Mouse (Mus musculus) embryonic facial prominence, embryonic 14.5 days (tissue): ENCODE measurements around the gene 1700102P08Rik. TPM values are rescaled to one million over a fixed set of nuclear protein-coding genes. Genes with fewer than 3 reads are reported as not detected.

Experiments
- ATAC-seq: fragments of 200-750 bp; cut with Nextera tagmentation; 2 replicates; pipeline ENCODE4 v1.8.0; 2017; ENCODE audit warnings: low read depth, moderate number of reproducible peaks, moderate TSS enrichment
- DNase-seq: peaks from one replicate; pipeline ENCODE4 v3.0.0-alpha.2; 2015; ENCODE audit warnings: low spot score
- H3K27ac ChIP-seq: fragments of 300-500 bp; sonication (generic); replicated peaks from 2 replicates; pipeline ENCODE4 v1.5.1; 2014; ENCODE audit warnings: low read depth, mild to moderate bottlenecking, low read length, moderate library complexity
- H3K27me3 ChIP-seq: fragments of 300-500 bp; sonication (generic); replicated peaks from 2 replicates; pipeline ENCODE4 v1.6.1; 2014; ENCODE audit warnings: low read length; ENCODE audit not compliant: control insufficient read depth, insufficient read depth
- H3K36me3 ChIP-seq: fragments of 300-500 bp; sonication (generic); 2 replicates; pipeline ENCODE4 v1.6.1; 2014; ENCODE audit warnings: low read length, mixed read lengths; ENCODE audit not compliant: control insufficient read depth, insufficient read depth
- H3K4me1 ChIP-seq: fragments of 300-500 bp; sonication (generic); 2 replicates; pipeline ENCODE4 v1.6.1; 2014; ENCODE audit warnings: antibody characterized with exemption, low read length; ENCODE audit not compliant: control insufficient read depth, insufficient read depth
- H3K4me2 ChIP-seq: fragments of 300-500 bp; sonication (generic); 2 replicates; pipeline ENCODE4 v1.6.1; 2014; ENCODE audit warnings: low read depth, mild to moderate bottlenecking, low read length, moderate library complexity, mixed read lengths
- H3K4me3 ChIP-seq: fragments of 300-500 bp; sonication (generic); 2 replicates; pipeline ENCODE4 v1.5.1; 2014; ENCODE audit warnings: low read depth, mild to moderate bottlenecking, low read length
- H3K9ac ChIP-seq: fragments of 300-500 bp; sonication (generic); 2 replicates; pipeline ENCODE4 v1.6.1; 2014; ENCODE audit warnings: low read depth, mild to moderate bottlenecking, low read length, moderate library complexity, mixed read lengths
- H3K9me3 ChIP-seq: fragments of 300-500 bp; sonication (generic); 2 replicates; pipeline ENCODE4 v1.6.1; 2016; ENCODE audit warnings: low read length; ENCODE audit not compliant: control insufficient read depth
- WGBS: fragments of 180-500 bp; shearing (Covaris S2); extraction: QIAGEN DNeasy Blood & Tissue Kit; methylation state at CpG from one replicate; pipeline ENCODE4 v1.1.7; 2014; 5-methylcytosine and 5-hydroxymethylcytosine counted together
- polyA plus RNA-seq: library from polyadenylated mRNA; unstranded; fragments of >200 nt; fragmentation: Nextera tagmentation; extraction: Ambion mirVana; gene quantifications from 2 replicates; pipeline ENCODE4 v1.2.1, GENCODE M21; 2014

1700102P08Rik gene
- polyA plus RNA-seq, 1 experiment from 2014 or later = 0.58 TPM

- no peaks in the 10 kb centered on the region for H3K9me3 ChIP-seq
- 79% methylated on average over 1 of the region's 1 CpGs for WGBS
- H3K4me3 ChIP-seq = peak overlapping the region; percentile 80
- peak overlapping the region; percentile 82 for H3K27ac ChIP-seq
- no peak for DNase-seq
- H3K4me1 ChIP-seq = peaks cover 12% of the 10 kb centered on the region
- no peaks in the 10 kb centered on the region for H3K27me3 ChIP-seq
- H3K9ac ChIP-seq = no peak overlapping the region
- peak overlapping the region; percentile 84 for H3K4me2 ChIP-seq
- H3K36me3 ChIP-seq = peaks cover 24% of the 10 kb centered on the region
- ATAC-seq = peak; percentile 17; the same call in 1 of the 2 replicates
Measured at GRCm38 (mm10) chr9:108459939-108460318, 67.3 kb downstream of the 1700102P08Rik start.

Other genes with a start within 250 kb of the 1700102P08Rik start
- 1.1 TPM in 2 replicates for gene Bsn, start 202.4 kb upstream of the 1700102P08Rik start, polyA plus RNA-seq
- 101 and 107 TPM in 2 replicates for gene Dag1, start 128.8 kb upstream of the 1700102P08Rik start, polyA plus RNA-seq
- 38.6 and 38.9 TPM in 2 replicates for gene Nicn1, start 102.4 kb upstream of the 1700102P08Rik start, polyA plus RNA-seq
- 6.1 and 6.2 TPM in 2 replicates for gene Amt, start 96.0 kb upstream of the 1700102P08Rik start, polyA plus RNA-seq
- 326 and 351 TPM in 2 replicates for gene Rhoa, start 86.7 kb upstream of the 1700102P08Rik start, polyA plus RNA-seq
- gene Tcta, start 86.6 kb upstream of the 1700102P08Rik start, polyA plus RNA-seq = 38.2 and 47.8 TPM in 2 replicates
- 671 and 689 TPM in 2 replicates for gene Gpx1, start 53.9 kb upstream of the 1700102P08Rik start, polyA plus RNA-seq
- gene Usp4, start 45.0 kb upstream of the 1700102P08Rik start, polyA plus RNA-seq = 88.9 and 94.2 TPM in 2 replicates
- gene Ccdc36, start 35.7 kb downstream of the 1700102P08Rik start, polyA plus RNA-seq = 1.1 and 1.5 TPM in 2 replicates
- gene BC048562, start 43.7 kb downstream of the 1700102P08Rik start, polyA plus RNA-seq = not detected in 2 replicates
- 42.0 and 42.2 TPM in 2 replicates for gene Ccdc71, start 67.7 kb downstream of the 1700102P08Rik start, polyA plus RNA-seq
- 23.7 and 27.6 TPM in 2 replicates for gene Klhdc8b, start 68.8 kb downstream of the 1700102P08Rik start, polyA plus RNA-seq
- 63.8 and 67.2 TPM in 2 replicates for gene Lamb2, start 86.9 kb downstream of the 1700102P08Rik start, polyA plus RNA-seq
- 57.6 and 57.8 TPM in 2 replicates for gene Usp19, start 97.8 kb downstream of the 1700102P08Rik start, polyA plus RNA-seq
- gene Qars, start 114.9 kb downstream of the 1700102P08Rik start, polyA plus RNA-seq = 97.2 and 116 TPM in 2 replicates
- gene Qrich1, start 124.0 kb downstream of the 1700102P08Rik start, polyA plus RNA-seq = 110 and 126 TPM in 2 replicates
- 173 and 202 TPM in 2 replicates for gene Impdh2, start 167.5 kb downstream of the 1700102P08Rik start, polyA plus RNA-seq
- gene Ndufaf3, start 174.6 kb downstream of the 1700102P08Rik start, polyA plus RNA-seq = 59.6 and 61.9 TPM in 2 replicates
- gene Dalrd3, start 177.1 kb downstream of the 1700102P08Rik start, polyA plus RNA-seq = 116 and 120 TPM in 2 replicates
- gene Wdr6, start 185.9 kb downstream of the 1700102P08Rik start, polyA plus RNA-seq = 78.9 and 91.1 TPM in 2 replicates
- gene P4htm, start 204.9 kb downstream of the 1700102P08Rik start, polyA plus RNA-seq = 7.4 and 7.8 TPM in 2 replicates